ENCODE assay signal across 12 mouse cellular contexts in genomic region chr4:127814631-127815030, GRCm38 (mm10).
"Had no signal": no experiment of that assay in that cellular context is flagged by ENCODE, and none has a peak within 500 bp of the region (broad histone marks: within the 10 kb centered on the region; RNA-seq: fewer than 3 reads in every experiment).

No protein-coding gene starts in this region.

- H3K27me3 ChIP-seq: limb, embryonic 15.5 days; liver, embryonic 12.5 days; lung, embryonic 15.5 days; midbrain, embryonic 13.5 days; neural tube, embryonic 15.5 days had no signal

- H3K27ac ChIP-seq: limb, embryonic 15.5 days; liver, embryonic 12.5 days; lung, embryonic 15.5 days; midbrain, embryonic 13.5 days; neural tube, embryonic 15.5 days had no signal

- H3K4me1 ChIP-seq: limb, embryonic 15.5 days; liver, embryonic 12.5 days; lung, embryonic 15.5 days; midbrain, embryonic 13.5 days; neural tube, embryonic 15.5 days had no signal

- DNase-seq: kidney, postnatal 14 days; layer of hippocampus, postnatal 36 days; lung, postnatal 14 days; right cerebral cortex, adult 18-20 months; right cerebral cortex, postnatal 25 days; thymus, postnatal 14 days had no signal

- H3K4me3 ChIP-seq: limb, embryonic 15.5 days; liver, embryonic 12.5 days; lung, embryonic 15.5 days; midbrain, embryonic 13.5 days; myocyte; neural tube, embryonic 15.5 days had no signal

- H3K36me3 ChIP-seq: limb, embryonic 15.5 days; liver, embryonic 12.5 days; lung, embryonic 15.5 days; midbrain, embryonic 13.5 days; neural tube, embryonic 15.5 days had no signal

- H3K9ac ChIP-seq: limb, embryonic 15.5 days; liver, embryonic 12.5 days; lung, embryonic 15.5 days; midbrain, embryonic 13.5 days; neural tube, embryonic 15.5 days had no signal

- H3K4me2 ChIP-seq: limb, embryonic 15.5 days; liver, embryonic 12.5 days; lung, embryonic 15.5 days; midbrain, embryonic 13.5 days; neural tube, embryonic 15.5 days had no signal

- H3K9me3 ChIP-seq: lung, embryonic 15.5 days; neural tube, embryonic 15.5 days had no signal

- ATAC-seq: liver, embryonic 12.5 days; midbrain, embryonic 13.5 days had no signal
